Mouse (Mus musculus) C2C12 (cell line): ENCODE results near the gene Pold1.

Experiments used
- CEBPB ChIP-seq: IDR thresholded peaks from one replicate; pipeline ENCODE4 v1.6.1; 2011; ENCODE audit warnings: low read depth, mild to moderate bottlenecking, control low read depth, moderate library complexity
- CTCF ChIP-seq: IDR thresholded peaks from one replicate; pipeline ENCODE4 v1.5.1; 2011; ENCODE audit not compliant: control insufficient read depth, insufficient read depth, insufficient read length
- FOSL1 ChIP-seq: IDR thresholded peaks from one replicate; pipeline ENCODE4 v1.8.0; 2011; ENCODE audit warnings: mild to moderate bottlenecking, low read length; ENCODE audit not compliant: poor library complexity, insufficient read depth, severe bottlenecking
- MAX ChIP-seq: IDR thresholded peaks from one replicate; pipeline ENCODE4 v1.6.1; 2011; ENCODE audit warnings: mild to moderate bottlenecking, control low read depth
- MYOD1 ChIP-seq: IDR thresholded peaks from one replicate; pipeline ENCODE4 v1.6.1; 2011; ENCODE audit warnings: low read depth; ENCODE audit not compliant: control insufficient read depth, insufficient read length
- MYOG ChIP-seq: IDR thresholded peaks from one replicate; pipeline ENCODE4 v1.6.1; 2011; ENCODE audit not compliant: control insufficient read depth, insufficient read length; ENCODE audit errors: extremely low read depth
- USF1 ChIP-seq: IDR thresholded peaks from one replicate; pipeline ENCODE4 v1.6.1; 2011; ENCODE audit warnings: low read depth, mild to moderate bottlenecking, control low read depth, moderate library complexity

DNA sequence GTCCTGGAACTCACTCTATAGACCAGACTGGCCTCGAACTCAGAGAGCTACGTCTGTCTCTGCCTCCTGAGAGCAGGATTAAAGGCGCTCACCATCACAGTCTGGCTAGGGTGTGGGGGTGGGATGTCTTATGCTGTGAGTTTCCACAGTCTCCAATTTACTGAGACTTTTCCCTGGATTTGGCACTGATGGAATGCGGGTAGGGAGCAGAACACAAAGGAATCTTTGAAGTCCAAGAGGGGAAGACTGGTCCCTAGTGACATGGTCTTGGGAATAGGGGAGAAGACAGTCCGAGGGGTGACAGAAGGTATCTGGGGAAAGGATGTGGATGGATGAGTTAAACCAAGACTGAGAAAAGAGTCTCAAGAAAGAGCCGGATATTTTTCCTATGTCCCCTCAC, 39.0 kb upstream of the Pold1 start:
- TF ChIP-seq CTCF (no peak), USF1 (no peak), MYOG (no peak), FOSL1 (no peak), CEBPB (no peak), MAX (no peak), MYOD1 (no peak)
